Mouse (Mus musculus): ENCODE measurements around the gene Kiz.

Gene Kiz

GRCm38 (mm10) chr2:146975453-146976028 is 119.9 kb downstream of the Kiz start:
- DNase-seq (ENCODE audit: low read depth, low spot score) = no peak

GRCm38 (mm10) chr2:146982786-146983185 is 127.1 kb downstream of the Kiz start:
- DNase-seq (ENCODE audit: low read depth, low spot score) = no peak

DNA sequence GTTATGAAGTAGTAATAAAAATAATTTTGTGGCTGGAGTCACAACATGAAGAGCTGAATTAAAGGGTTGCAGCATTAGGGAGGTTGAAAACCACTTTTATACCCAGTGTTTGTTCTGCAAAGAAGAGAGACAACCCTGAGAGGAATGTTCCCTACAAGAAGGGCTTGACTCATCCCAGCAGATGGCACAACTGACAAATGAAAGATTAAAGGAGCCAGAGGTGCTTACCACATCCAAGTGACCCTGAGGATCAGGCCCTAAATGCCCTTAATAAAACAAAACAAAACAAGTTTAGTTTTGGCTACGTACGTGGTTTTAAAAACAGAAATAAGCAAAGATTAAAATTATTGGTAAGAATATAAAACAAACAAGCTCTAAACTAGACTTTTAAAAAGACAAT is 129.2 kb downstream of the Kiz start:
- no peak for DNase-seq (ENCODE audit: low read depth, low spot score)

GRCm38 (mm10) chr2:146985807-146986206 is 130.1 kb downstream of the Kiz start:
- DNase-seq (ENCODE audit: low read depth, low spot score) = no peak

DNA sequence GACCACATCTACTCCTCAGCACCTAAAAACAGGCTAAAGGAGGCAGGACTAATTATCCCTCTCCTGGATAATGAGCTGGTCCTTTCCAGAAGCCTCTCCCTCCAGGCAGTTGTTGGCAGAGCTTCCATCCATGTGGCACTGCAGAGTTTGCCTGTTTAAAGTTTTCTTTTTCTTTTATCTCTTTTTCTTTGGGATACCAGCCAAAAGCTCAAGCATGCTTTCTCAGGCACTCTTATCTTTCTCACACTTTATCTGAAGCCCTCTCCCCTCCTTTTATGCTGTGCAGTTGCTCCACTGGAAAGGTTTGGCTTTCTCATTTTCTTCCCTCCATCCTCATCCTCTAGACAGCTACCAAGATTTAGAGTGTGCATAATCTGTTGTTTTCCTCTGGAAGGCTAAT is 130.8 kb downstream of the Kiz start:
- DNase-seq (ENCODE audit: low read depth, low spot score) = no peak

- no peak for DNase-seq (ENCODE audit: low read depth, low spot score)
Observed at GRCm38 (mm10) chr2:147007265-147007664, 151.6 kb downstream of the Kiz start.

DNA sequence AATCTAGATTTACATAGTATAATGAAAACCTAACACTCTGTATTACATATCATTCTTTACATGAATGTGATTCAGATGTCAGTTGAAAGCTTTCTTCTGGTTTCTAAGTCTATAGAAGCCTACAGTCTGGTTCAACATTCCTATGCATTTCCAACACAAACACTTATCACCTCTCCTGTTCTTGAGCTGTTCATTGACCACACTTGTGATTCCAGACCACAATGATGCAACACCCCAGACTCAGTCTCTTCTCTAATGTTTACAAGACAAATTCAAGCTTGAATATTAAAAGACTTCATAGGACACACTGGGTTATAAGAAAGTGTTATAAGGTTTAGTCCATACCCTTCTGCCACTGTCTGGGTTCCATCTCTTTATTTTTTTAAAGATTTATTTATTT is 153.4 kb downstream of the Kiz start:
- DNase-seq (ENCODE audit: low read depth, low spot score) = no peak

GRCm38 (mm10) chr2:147010141-147010540 is 154.5 kb downstream of the Kiz start:
- DNase-seq (ENCODE audit: low read depth, low spot score) = no peak

DNA sequence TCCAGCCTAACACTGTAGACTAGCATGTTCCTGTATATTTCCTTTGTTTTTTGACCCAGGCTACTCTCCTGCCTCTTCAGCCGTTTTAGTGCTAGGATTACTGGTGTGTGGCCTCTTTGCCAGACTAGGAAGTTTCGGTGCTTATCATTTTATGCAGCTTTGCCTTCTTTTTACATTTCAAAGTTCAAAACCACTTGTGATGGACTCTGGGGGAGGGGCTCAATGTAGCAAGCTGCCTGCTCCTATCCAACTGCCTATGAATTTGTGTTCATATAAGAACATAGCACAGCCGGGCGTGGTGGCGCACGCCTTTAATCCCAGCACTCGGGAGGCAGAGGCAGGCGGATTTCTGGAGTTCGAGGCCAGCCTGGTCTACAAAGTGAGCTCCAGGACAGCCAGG is 155.3 kb downstream of the Kiz start:
- DNase-seq (ENCODE audit: low read depth, low spot score) = no peak

GRCm38 (mm10) chr2:147011474-147012140 is 155.9 kb downstream of the Kiz start:
- DNase-seq (ENCODE audit: low read depth, low spot score) = peak; percentile 38

GRCm38 (mm10) chr2:147012141-147012622 is 156.5 kb downstream of the Kiz start:
- DNase-seq (ENCODE audit: low read depth, low spot score) = no peak

DNA sequence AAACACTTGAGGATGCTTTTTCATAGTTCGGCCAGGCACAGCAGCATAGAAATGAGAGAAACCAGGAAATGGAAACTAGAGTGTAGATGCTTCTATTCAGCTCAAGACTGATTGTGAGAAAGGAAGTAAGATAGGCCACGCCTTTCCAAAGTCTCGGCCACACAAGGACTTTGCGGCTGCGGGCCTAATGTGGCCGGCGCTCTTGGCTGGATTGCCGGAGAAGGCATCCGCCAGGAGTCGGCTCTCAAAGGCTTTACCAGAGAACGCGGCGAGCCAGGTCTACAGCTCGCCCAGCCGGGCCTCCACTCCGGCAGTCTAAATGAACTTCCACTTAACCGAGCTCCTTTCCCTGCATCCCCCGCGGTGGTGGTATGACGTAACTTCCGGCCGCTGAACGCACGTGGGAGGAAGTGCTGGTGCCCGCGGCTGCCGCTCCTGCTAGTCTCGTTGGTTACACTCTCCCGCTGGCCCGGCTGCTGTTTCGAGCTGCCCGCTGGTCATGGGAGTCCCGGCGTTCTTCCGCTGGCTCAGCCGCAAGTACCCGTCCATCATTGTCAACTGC is 157.0 kb downstream of the Kiz start, which contains the start of gene Xrn2:
TSS of gene Xrn2 (plus strand) at position 374 of the 562 bp plus-strand sequence.
- peak; percentile 90 for DNase-seq (ENCODE audit: low read depth, low spot score)

DNA sequence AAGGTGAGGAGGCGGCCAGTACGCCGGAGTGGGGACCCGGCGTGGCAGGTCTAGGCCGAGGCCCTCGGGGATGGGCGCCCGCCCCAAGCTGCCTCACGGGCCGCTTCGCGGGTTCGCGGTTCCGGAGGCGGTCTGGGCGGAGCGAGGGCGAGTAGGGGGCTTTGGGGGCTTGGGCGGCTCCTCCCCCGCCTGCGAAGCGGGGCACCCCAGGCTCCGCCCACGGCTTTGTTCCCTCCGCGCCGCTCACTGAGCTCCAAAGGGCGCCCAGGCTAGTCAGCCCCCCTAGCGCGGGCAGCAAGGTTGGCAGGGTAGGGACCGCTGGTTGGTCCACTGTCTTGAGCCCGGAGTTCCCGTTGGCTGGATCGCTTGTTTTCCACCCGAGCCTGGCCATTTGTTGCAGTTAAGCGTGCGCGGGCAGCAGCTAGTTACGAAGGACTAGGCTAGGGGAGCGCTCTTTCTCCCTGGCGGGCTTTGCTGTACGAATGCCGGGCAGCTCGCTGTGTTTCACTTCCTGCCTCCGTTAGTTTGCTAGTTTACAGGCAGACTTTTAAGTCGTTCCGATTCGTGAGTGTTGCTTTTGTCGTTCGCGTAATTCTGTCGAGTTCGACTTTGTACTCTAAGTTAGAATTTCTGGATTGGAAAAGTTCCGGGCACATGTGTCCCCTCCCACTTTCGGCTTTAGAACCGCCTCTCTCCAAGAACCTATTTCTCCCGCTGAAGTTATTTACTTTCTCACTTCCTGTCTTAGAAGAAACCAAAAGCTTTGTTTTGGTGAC is 157.7 kb downstream of the Kiz start:
- peak; percentile 65 for DNase-seq (ENCODE audit: low read depth, low spot score)

GRCm38 (mm10) chr2:147014101-147014886 is 158.6 kb downstream of the Kiz start:
- no peak for DNase-seq (ENCODE audit: low read depth, low spot score)

All from WW6 (cell line).